In genomic region chr1:38787443-38787842, GRCm38 (mm10) we compare ENCODE assay signal across 9 mouse cellular contexts. TPM values are rescaled to one million over a fixed set of nuclear protein-coding genes. Genes with fewer than 3 reads are reported as not detected.
DNase-seq lines count a peak whose midpoint lies in the region; ATAC-seq lines count a peak whose summit lies in the region.
"Had no signal": no experiment of that assay in that cellular context is flagged by ENCODE, and none has a peak within 500 bp of the region (broad histone marks: within the 10 kb centered on the region; RNA-seq: fewer than 3 reads in every experiment).

No protein-coding gene starts in this region.

- peak; percentile 76 for ATAC-seq in common myeloid progenitor, adult 5-6 weeks (replicated peaks; ENCODE audit: low read depth, poor library complexity, severe bottlenecking)
- no peak; the same call in 1 of the 2 replicates for ATAC-seq in liver, embryonic 11.5 days (replicated peaks; ENCODE audit: low FRiP score)
- ATAC-seq in neural tube, embryonic 14.5 days (ENCODE audit: low read depth), result peak; percentile 64; the same call in 1 of the 2 replicates

- no peaks in the 10 kb centered on the region for H3K36me3 ChIP-seq in liver, embryonic 11.5 days (ENCODE audit: control insufficient read depth, insufficient read depth, low read length)
- H3K36me3 ChIP-seq in neural tube, embryonic 14.5 days (ENCODE audit: control insufficient read depth, insufficient read depth, low read length), result peaks cover 3% of the 10 kb centered on the region; the same call in 1 of the 2 replicates
- H3K36me3 ChIP-seq: liver, embryonic 13.5 days had no signal

- no peak overlapping the region for H3K4me2 ChIP-seq in liver, embryonic 11.5 days
- no peak overlapping the region for H3K4me2 ChIP-seq in neural tube, embryonic 14.5 days (ENCODE audit: low read depth, low read length)
- H3K4me2 ChIP-seq: liver, embryonic 13.5 days had no signal

- no peaks in the 10 kb centered on the region for H3K9me3 ChIP-seq in liver, embryonic 11.5 days (ENCODE audit: control insufficient read depth, low read length)
- no peaks in the 10 kb centered on the region for H3K9me3 ChIP-seq in neural tube, embryonic 14.5 days (ENCODE audit: control insufficient read depth, low read length)
- H3K9me3 ChIP-seq: liver, embryonic 13.5 days had no signal

- H3K27ac ChIP-seq in liver, embryonic 11.5 days (ENCODE audit: low read depth, low read length), result no peak overlapping the region
- no peak overlapping the region for H3K27ac ChIP-seq in neural tube, embryonic 14.5 days (ENCODE audit: low read depth, low read length)
- H3K27ac ChIP-seq: liver, embryonic 13.5 days had no signal

- WGBS in liver, embryonic 11.5 days, result 5% methylated on average over 5 of the region's 5 CpGs
- 11% methylated on average over 5 of the region's 5 CpGs for WGBS in neural tube, embryonic 14.5 days

- intact Hi-C loops in heart, postnatal 25 days (cut with DNase I), result loop anchor here (1.0 to 5.0 kb wide), 2 partner anchors 395 to 602 kb away; no protein-coding TSS in a partner anchor

- no peaks in the 10 kb centered on the region for H3K27me3 ChIP-seq in liver, embryonic 11.5 days (replicated peaks; ENCODE audit: control insufficient read depth, insufficient read depth, low read length)
- H3K27me3 ChIP-seq in neural tube, embryonic 14.5 days (ENCODE audit: control insufficient read depth, insufficient read depth, low read length), result no peaks in the 10 kb centered on the region

- DNase-seq in heart, adult 11 months, result peak; percentile 83
- no peak for DNase-seq in heart, postnatal 25 days (ENCODE audit: low spot score)
- peak; percentile 74 for DNase-seq in R1 (ENCODE audit: low read depth, low spot score)
- DNase-seq in gastrocnemius, adult 18-20 months (ENCODE audit: low spot score), result peak; percentile 29
- DNase-seq in kidney, postnatal 10 days, result peak; percentile 69
- peak; percentile 39 for DNase-seq in liver, embryonic 11.5 days (ENCODE audit: low spot score)
- DNase-seq: liver, embryonic 13.5 days had no signal

- no peak overlapping the region for H3K4me3 ChIP-seq in liver, embryonic 11.5 days (ENCODE audit: low read depth, low read length)
- no peak overlapping the region for H3K4me3 ChIP-seq in neural tube, embryonic 14.5 days (ENCODE audit: low read depth, low read length)
- H3K4me3 ChIP-seq: liver, embryonic 13.5 days had no signal

- no peaks in the 10 kb centered on the region for H3K4me1 ChIP-seq in liver, embryonic 11.5 days (replicated peaks; ENCODE audit: control insufficient read depth, insufficient read depth, low read length)
- no peaks in the 10 kb centered on the region for H3K4me1 ChIP-seq in neural tube, embryonic 14.5 days (ENCODE audit: control insufficient read depth, insufficient read depth, low read length)
- H3K4me1 ChIP-seq: liver, embryonic 13.5 days had no signal

- no peak overlapping the region for H3K9ac ChIP-seq in liver, embryonic 11.5 days (ENCODE audit: low read depth, low read length)
- no peak overlapping the region for H3K9ac ChIP-seq in neural tube, embryonic 14.5 days (replicated peaks; ENCODE audit: low read depth, low read length)
- H3K9ac ChIP-seq: liver, embryonic 13.5 days had no signal

RNA-seq across cellular contexts. Expression of gene Lonrf2, which starts 49.1 kb away (rescaled TPM):
- total RNA-seq in heart, postnatal 25 days (2021), result 1 to 10 TPM; 3.4 to 4.2 TPM
- total RNA-seq in common myeloid progenitor, adult 5-6 weeks (2017), result 0.18 TPM in 1 of 2 replicates, not detected in the other
- under 1 TPM; 0.24 to 0.50 TPM for total RNA-seq in gastrocnemius, adult 18-20 months (2021)
- polyA plus RNA-seq in liver, embryonic 11.5 days (2014; fragmentation: Nextera tagmentation; extraction: Ambion mirVana), result 0.22 and 0.41 TPM in 2 replicates
- polyA plus RNA-seq in neural tube, embryonic 14.5 days (2014; fragmentation: Nextera tagmentation; extraction: Ambion mirVana), result 29.4 and 31.1 TPM in 2 replicates
